Mouse (Mus musculus): ENCODE results near the gene Abhd17a. TPM values are rescaled to one million over a fixed set of nuclear protein-coding genes. Genes with fewer than 3 reads are reported as not detected.
"Not testable (repeated sequence)": the region's sequence is repeated elsewhere in the genome, so short reads cannot be mapped to it uniquely, and the experiment has no call there.

Abhd17a gene
- polyA plus RNA-seq, 1 experiment, result 42.1 TPM

- no peak for TF ChIP-seq POLR2A (IDR thresholded peaks at IDR 0.05; ENCODE audit: low read depth, low read length)
- no peak for TF ChIP-seq CTCF (IDR thresholded peaks at IDR 0.05; ENCODE audit: borderline replicate concordance, insufficient read depth, low read length)
- H3K27ac ChIP-seq (ENCODE audit: insufficient read depth, low read length), result no peak overlapping the region
- no peaks in the 10 kb centered on the region for H3K4me1 ChIP-seq (ENCODE audit: control insufficient read depth, insufficient read depth, low read length)
- no peak overlapping the region for H3K4me3 ChIP-seq (ENCODE audit: insufficient read depth, low read length)
These were observed 20.1 kb upstream of the Abhd17a start for GRCm38 (mm10) chr10:80610116-80610785.

GRCm38 (mm10) chr10:80609269-80609924, 19.3 kb upstream of the Abhd17a start:
- Histone ChIP-seq H3K27ac (ENCODE audit: insufficient read depth, low read length) (no peak overlapping the region), H3K4me3 (ENCODE audit: insufficient read depth, low read length) (no peak overlapping the region), H3K4me1 (ENCODE audit: control insufficient read depth, insufficient read depth, low read length) (peaks cover 3% of the 10 kb centered on the region; the same call in 1 of the 2 replicates)
- no peak for TF ChIP-seq CTCF (IDR thresholded peaks at IDR 0.05; ENCODE audit: borderline replicate concordance, insufficient read depth, low read length)
- no peak for TF ChIP-seq POLR2A (IDR thresholded peaks at IDR 0.05; ENCODE audit: low read depth, low read length)

DNA sequence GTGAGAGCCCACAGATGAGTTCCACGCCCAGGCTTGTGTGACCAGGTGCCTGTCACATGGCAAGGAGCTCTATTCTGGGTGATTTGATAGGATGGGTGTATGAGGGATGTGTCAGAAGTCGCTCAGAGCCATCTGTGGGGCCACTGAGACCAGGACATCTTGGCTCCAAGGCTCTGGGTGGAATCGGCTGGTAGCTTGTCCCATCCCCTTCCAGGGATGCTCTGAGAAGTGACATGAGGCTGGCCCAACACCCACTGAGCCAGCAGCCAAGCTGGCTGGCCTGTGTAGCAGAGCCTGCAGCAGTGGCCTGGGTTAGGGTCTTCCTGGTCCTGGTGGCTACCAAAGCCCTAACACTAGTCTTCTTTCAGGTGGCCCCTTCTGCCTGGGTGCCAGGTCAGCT, 18.3 kb upstream of the Abhd17a start:
- no peak for TF ChIP-seq CTCF (IDR thresholded peaks at IDR 0.05; ENCODE audit: borderline replicate concordance, insufficient read depth, low read length)
- no peak for TF ChIP-seq POLR2A (IDR thresholded peaks at IDR 0.05; ENCODE audit: low read depth, low read length)
- Histone ChIP-seq H3K4me3 (ENCODE audit: insufficient read depth, low read length) (no peak overlapping the region), H3K4me1 (ENCODE audit: control insufficient read depth, insufficient read depth, low read length) (peaks cover 7% of the 10 kb centered on the region; the same call in 1 of the 2 replicates), H3K27ac (ENCODE audit: insufficient read depth, low read length) (no peak overlapping the region)

- TF ChIP-seq CTCF (IDR thresholded peaks at IDR 0.05; ENCODE audit: borderline replicate concordance, insufficient read depth, low read length), result no peak
- no peak for TF ChIP-seq POLR2A (IDR thresholded peaks at IDR 0.05; ENCODE audit: low read depth, low read length)
- no peak overlapping the region for H3K27ac ChIP-seq (ENCODE audit: insufficient read depth, low read length)
- no peak overlapping the region for H3K4me3 ChIP-seq (ENCODE audit: insufficient read depth, low read length)
- peaks cover 7% of the 10 kb centered on the region; the same call in 1 of the 2 replicates for H3K4me1 ChIP-seq (ENCODE audit: control insufficient read depth, insufficient read depth, low read length)
These were observed 16.7 kb upstream of the Abhd17a start for GRCm38 (mm10) chr10:80606737-80607350.

GRCm38 (mm10) chr10:80606306-80606705, 16.2 kb upstream of the Abhd17a start:
- H3K4me3 ChIP-seq (ENCODE audit: insufficient read depth, low read length), result no peak overlapping the region

GRCm38 (mm10) chr10:80605721-80606120, 15.6 kb upstream of the Abhd17a start, which contains the start of gene Gm49322:
Gm49322 (plus strand) TSS chr10:80606021.
- not testable (repeated sequence) for H3K4me1 ChIP-seq (ENCODE audit: control insufficient read depth, insufficient read depth, low read length); H3K4me3 ChIP-seq (ENCODE audit: insufficient read depth, low read length); H3K27ac ChIP-seq (ENCODE audit: insufficient read depth, low read length)

More at GRCm38 (mm10) chr10:80606306-80606705, 16.2 kb upstream of the Abhd17a start:
- Histone ChIP-seq H3K4me1 (ENCODE audit: control insufficient read depth, insufficient read depth, low read length) (peaks cover 7% of the 10 kb centered on the region; the same call in 1 of the 2 replicates), H3K27ac (ENCODE audit: insufficient read depth, low read length) (no peak overlapping the region)
- TF ChIP-seq POLR2A (IDR thresholded peaks at IDR 0.05; ENCODE audit: low read depth, low read length) (no peak), CTCF (IDR thresholded peaks at IDR 0.05; ENCODE audit: borderline replicate concordance, insufficient read depth, low read length) (no peak)

DNA sequence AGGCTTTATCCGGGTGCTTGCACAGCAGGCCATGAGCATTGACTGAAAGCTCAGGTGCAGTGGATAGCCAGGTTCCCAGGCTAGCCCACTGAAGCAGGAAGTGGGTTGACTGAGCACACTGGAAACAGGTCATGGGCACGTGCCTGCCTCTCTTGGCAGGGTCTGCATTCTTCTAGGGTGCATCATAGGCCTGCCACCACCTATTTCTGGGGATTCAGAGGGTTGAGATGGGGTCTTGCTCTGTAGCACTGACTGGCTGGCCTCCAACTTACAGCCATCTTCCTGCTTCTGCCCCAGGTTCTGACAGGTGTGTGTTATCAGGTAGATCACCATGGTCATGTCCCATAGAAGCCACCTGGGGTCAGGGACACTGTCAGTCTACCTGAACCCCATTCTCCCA, 14.8 kb upstream of the Abhd17a start:
- peaks cover 7% of the 10 kb centered on the region; the same call in 1 of the 2 replicates for H3K4me1 ChIP-seq (ENCODE audit: control insufficient read depth, insufficient read depth, low read length)
- no peak overlapping the region for H3K4me3 ChIP-seq (ENCODE audit: insufficient read depth, low read length)
- TF ChIP-seq CTCF (IDR thresholded peaks at IDR 0.05; ENCODE audit: borderline replicate concordance, insufficient read depth, low read length) (no peak), POLR2A (IDR thresholded peaks at IDR 0.05; ENCODE audit: low read depth, low read length) (no peak)
- no peak overlapping the region for H3K27ac ChIP-seq (ENCODE audit: insufficient read depth, low read length)

DNA sequence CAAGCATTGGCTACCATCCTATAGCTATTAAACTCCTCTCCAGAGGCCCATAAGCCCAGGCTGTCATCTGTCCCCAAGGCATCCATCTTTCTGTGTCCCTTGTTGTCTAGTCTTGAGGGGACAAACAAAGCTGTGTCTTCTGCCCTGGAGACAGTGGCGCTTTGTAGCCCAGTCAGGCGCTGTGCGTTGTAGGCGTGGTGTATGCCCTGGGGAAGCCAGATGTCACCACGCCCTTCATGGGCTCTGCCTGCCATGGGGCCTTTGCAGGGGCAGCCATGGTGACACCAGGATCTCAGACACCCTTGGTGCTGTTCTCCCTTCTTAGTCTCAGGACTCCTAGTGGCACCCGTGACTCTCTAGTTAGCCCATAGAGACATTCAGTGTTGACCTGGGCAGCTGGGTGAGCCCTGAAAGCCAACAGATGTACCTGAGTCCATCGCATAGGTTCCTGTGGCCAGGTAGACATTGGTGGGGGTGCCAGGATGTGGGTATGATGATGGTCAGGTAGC, 13.9 kb upstream of the Abhd17a start:
- 0 out of 2 replicates have a peak, but pooled peaks have one; percentile 10 for TF ChIP-seq POLR2A (IDR thresholded peaks at IDR 0.05; ENCODE audit: low read depth, low read length)
- TF ChIP-seq CTCF (IDR thresholded peaks at IDR 0.05; ENCODE audit: borderline replicate concordance, insufficient read depth, low read length), result no peak
- Histone ChIP-seq H3K4me1 (ENCODE audit: control insufficient read depth, insufficient read depth, low read length) (peaks cover 7% of the 10 kb centered on the region; the same call in 1 of the 2 replicates), H3K27ac (ENCODE audit: insufficient read depth, low read length) (no peak overlapping the region), H3K4me3 (ENCODE audit: insufficient read depth, low read length) (peak overlapping the region; percentile 80)

DNA sequence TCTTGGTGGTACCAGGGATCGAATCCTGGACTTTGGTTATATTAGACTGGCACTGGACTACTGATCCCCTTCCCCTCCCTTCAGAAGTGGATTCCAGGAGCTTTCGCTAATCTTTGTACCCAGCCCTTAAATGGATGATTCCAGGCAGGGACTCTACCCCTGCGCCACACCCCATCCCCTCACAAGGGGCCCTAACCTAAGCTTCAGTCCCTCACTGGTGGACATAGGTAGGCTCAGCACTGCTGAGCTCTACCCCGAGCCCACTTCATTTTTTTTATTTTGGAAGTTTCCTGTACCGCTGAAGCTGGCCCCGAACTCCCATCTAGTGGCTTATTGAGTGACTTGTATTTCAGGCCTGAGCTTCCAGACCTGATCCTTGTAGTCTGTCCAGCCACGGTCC, 13.2 kb upstream of the Abhd17a start:
- H3K27ac ChIP-seq (ENCODE audit: insufficient read depth, low read length), result peak overlapping the region; percentile 32; the same call in 1 of the 2 replicates
- peak overlapping the region; percentile 80 for H3K4me3 ChIP-seq (ENCODE audit: insufficient read depth, low read length)
- H3K4me1 ChIP-seq (ENCODE audit: control insufficient read depth, insufficient read depth, low read length), result peaks cover 7% of the 10 kb centered on the region; the same call in 1 of the 2 replicates
- TF ChIP-seq POLR2A (IDR thresholded peaks at IDR 0.05; ENCODE audit: low read depth, low read length) (no peak), CTCF (IDR thresholded peaks at IDR 0.05; ENCODE audit: borderline replicate concordance, insufficient read depth, low read length) (no peak)
